Mouse (Mus musculus): Measurements from ENCODE around the gene Neu2.

The Neu2 gene

GRCm38 (mm10) chr1:87537008-87537407, 27.3 kb downstream of the Neu2 start:
- no peak for DNase-seq (ENCODE audit: low spot score in 2 of 2)

- DNase-seq (ENCODE audit: low spot score in 2 of 2), result peak in 1 of 2 experiments; percentile 39
Measured at GRCm38 (mm10) chr1:87541614-87542013, 31.9 kb downstream of the Neu2 start.

GRCm38 (mm10) chr1:87551008-87551407, 41.3 kb downstream of the Neu2 start:
- DNase-seq (ENCODE audit: low spot score in 2 of 2), result no peak

DNA sequence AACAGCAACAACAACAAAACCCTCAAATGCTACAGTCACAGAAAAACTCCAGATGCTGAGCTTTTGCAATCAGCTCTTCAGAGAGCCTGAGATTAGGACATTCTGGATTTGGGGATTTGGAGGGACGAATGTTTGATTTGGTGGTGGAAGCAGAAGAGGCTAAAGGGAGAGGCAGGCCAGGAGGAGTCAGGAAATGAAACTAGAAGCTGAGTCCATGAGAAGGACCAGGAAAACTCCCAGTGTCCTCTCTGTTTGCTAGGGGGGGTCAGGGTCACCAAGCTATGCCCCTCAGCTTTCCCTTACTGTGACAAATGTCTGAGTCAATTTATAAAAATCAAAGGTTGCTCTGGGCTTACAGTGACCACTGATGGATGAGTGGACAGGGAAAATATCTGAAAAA, 43.9 kb downstream of the Neu2 start:
- no peak for DNase-seq (ENCODE audit: low spot score in 2 of 2)

- no peak for DNase-seq (ENCODE audit: low spot score in 2 of 2)
Measured at GRCm38 (mm10) chr1:87562967-87563366, 53.3 kb downstream of the Neu2 start.

- no peak for DNase-seq (ENCODE audit: low spot score in 2 of 2)
Measured at GRCm38 (mm10) chr1:87565760-87566159, 56.1 kb downstream of the Neu2 start.

- DNase-seq (ENCODE audit: low spot score in 2 of 2), result no peak
Measured at GRCm38 (mm10) chr1:87568398-87568797, 58.7 kb downstream of the Neu2 start.

- DNase-seq (ENCODE audit: low spot score in 2 of 2), result no peak
Measured at GRCm38 (mm10) chr1:87573261-87573660, 63.6 kb downstream of the Neu2 start.

GRCm38 (mm10) chr1:87573800-87574215, 64.1 kb downstream of the Neu2 start, which contains the start of gene Ngef:
Gene Ngef (minus strand): TSS chr1:87573870.
- no peak for DNase-seq (ENCODE audit: low spot score in 2 of 2)

- no peak for DNase-seq (ENCODE audit: low spot score in 2 of 2)
Measured at GRCm38 (mm10) chr1:87574353-87574752, 64.7 kb downstream of the Neu2 start.

GRCm38 (mm10) chr1:87574785-87575184, 65.1 kb downstream of the Neu2 start:
- DNase-seq (ENCODE audit: low spot score in 2 of 2), result peak; percentile 71 to 73

DNA sequence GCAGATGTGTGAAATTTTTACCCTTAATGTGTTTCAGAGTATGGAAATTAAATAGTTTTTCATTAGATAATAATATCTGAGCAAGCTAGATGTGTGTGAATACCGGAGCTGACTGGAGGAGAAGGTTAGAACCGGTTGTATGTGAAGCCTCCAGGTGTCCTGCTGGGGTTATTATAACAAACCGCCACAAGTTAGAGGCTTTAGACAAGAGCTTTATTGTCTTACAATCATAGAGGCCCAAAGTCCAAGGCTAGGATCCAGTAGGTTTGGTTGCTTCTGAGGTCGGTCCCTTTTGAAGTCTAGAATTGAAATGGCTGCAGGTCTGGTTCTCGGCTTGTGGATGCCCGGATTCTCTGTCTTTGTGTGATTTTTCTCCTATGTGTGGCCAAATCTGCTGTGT, 69.3 kb downstream of the Neu2 start:
- DNase-seq (ENCODE audit: low spot score in 2 of 2), result no peak

DNA sequence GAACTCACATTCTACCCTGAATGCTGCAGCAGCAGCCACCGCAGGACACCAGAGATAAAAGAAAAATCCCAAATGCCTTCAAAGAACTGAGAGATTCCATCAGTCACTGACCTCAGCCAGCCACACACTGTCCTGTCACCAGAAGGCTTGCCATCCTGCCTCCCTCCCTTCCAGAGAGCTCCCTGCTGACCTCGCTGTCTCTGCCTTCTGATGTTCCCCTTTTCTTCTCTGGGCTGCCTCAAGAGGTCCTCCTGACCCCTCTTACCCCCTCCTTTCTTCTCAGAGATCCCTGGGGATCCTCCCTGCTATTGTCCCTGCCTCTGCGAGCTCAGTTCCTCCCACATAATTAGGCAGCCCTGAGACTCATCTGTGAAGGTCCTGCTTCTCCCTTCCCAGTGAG, 71.1 kb downstream of the Neu2 start:
- no peak for DNase-seq (ENCODE audit: low spot score in 2 of 2)

GRCm38 (mm10) chr1:87589162-87589561, 79.5 kb downstream of the Neu2 start:
- DNase-seq (ENCODE audit: low spot score in 2 of 2), result no peak

DNA sequence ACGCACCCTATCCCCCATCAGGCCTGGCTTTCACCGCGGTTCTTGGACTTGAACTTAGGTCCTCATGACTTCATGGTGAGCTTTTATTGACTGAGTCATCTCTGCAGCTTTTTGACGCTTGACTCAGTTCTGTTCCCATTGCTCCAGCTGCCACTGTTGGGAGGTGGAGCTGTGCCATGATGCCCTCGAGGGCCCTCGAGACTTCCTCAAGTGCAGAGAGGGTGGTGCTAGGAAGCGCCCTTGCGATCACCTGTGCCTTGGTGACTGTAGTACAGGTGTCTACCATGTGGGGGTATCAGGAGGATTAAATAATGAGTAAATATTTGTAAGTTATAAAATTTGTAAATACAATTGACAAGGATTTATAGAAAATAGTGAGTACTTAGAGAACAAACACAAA, 80.3 kb downstream of the Neu2 start:
- DNase-seq (ENCODE audit: low spot score in 2 of 2), result no peak

DNA sequence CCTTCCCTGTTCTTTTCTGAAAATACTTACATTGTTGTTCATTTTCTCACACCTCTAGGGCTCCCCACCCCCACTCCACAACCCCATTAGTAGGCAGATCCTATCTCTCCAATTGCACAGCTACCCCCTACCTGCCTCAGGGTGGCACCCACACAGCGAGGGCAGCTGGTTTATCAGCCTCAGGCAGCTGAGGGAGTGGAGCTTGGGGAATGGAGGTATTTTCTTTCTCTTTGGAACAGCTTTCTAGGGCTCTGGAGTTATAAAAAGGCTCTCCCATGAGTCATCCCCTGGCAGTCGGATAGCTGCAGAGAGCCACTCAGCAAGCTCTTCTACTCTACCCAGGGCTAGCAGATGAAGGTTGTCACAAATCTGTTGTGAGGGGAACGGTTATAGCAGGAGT, 84.6 kb downstream of the Neu2 start:
- DNase-seq (ENCODE audit: low spot score in 2 of 2), result peak; percentile 41 to 55

DNA sequence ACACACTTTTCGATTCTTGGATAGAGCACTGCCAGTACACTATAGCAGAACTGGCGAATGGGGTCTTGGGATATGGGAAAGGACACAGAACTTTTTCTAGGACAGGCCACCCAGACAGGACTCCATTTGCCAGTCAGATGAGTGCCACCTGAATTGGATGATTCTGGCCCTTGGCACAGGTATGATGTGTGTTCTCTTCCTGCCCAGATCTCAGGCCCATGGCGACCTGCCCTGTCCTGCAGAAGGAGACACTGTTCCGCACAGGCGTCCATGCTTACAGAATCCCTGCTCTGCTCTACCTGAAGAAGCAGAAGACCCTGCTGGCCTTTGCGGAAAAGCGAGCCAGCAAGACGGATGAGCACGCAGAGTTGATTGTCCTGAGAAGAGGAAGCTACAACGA, 85.0 kb downstream of the Neu2 start:
- DNase-seq (ENCODE audit: low spot score in 2 of 2), result no peak

DNA sequence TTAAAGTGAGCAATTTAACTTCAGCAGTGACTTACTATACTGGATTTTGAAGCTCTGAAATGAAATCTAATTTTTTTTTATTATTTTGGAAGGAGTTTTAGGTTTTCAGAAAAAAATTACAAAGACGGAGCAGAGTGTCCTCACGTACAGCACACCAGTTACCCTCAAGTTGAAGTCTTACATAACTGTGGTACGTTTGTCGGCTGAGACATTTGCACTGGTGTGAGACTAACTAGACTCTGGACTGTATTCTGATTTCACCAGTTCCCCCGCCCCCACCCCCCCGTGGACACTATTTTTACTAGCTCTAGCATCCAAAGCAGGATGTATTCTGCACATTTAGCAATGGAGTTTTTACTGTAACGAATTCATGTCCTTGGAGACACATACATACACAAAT, 90.8 kb downstream of the Neu2 start:
- no peak for DNase-seq (ENCODE audit: low spot score in 2 of 2)

DNA sequence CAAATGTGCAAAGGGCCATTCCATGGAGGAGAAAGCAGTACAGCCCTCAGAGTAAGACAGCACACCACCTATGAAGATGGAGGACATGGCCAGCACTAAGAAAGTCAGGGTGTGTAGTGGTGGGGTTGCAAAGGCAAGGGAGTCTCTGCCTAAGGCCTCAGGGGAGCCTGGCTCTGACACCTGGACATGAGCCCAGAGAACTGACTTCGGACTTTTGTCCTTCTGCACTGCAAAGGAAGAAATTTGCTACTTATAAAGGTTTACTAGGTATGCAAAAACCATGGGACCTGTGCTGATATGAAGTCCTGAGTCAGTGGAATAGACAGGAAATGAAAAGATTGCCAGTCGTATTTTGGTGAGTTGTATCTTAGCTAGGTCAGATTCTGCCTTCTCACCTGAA, 92.1 kb downstream of the Neu2 start:
- no peak for DNase-seq (ENCODE audit: low spot score in 2 of 2)

- DNase-seq (ENCODE audit: low spot score in 2 of 2), result no peak
Measured at GRCm38 (mm10) chr1:87603389-87603788, 93.7 kb downstream of the Neu2 start.

GRCm38 (mm10) chr1:87605296-87605695, 95.6 kb downstream of the Neu2 start:
- no peak for DNase-seq (ENCODE audit: low spot score in 2 of 2)

DNA sequence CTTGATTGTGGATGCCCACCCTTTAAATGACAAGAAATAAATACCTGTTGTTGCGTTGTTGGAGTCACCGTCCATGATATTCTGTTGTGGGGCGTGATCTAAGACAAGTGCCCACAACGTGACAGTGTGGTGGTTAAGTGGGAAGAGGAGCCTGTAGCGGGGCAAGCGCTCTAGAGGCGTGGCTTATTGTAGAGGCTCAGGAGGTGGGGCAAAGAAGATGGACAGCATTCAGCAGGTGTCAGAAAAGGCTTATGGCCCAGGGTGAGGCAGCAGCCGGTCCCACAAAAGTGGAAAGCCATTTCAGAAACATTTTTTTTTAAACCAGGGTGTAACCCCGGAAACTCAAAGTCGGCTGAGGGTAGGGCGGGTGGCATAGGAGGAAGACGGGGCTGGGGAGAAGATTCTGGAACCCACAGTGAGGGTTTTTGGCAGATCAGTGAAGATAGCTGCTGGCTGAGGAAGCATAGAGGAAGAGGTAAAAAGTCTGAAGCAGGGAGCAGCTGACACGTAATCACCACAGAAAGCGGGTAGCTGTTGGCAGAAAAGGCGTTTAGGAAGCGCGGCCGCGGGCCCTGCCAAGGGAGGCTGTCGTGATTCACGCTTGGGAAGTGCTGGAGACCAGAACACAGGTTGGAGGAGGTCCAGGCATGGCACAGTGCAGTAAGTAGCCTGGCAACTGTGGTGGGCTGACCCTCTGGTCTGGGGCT, 97.8 kb downstream of the Neu2 start:
- DNase-seq (ENCODE audit: low spot score in 2 of 2), result peak; percentile 87 to 88

DNA sequence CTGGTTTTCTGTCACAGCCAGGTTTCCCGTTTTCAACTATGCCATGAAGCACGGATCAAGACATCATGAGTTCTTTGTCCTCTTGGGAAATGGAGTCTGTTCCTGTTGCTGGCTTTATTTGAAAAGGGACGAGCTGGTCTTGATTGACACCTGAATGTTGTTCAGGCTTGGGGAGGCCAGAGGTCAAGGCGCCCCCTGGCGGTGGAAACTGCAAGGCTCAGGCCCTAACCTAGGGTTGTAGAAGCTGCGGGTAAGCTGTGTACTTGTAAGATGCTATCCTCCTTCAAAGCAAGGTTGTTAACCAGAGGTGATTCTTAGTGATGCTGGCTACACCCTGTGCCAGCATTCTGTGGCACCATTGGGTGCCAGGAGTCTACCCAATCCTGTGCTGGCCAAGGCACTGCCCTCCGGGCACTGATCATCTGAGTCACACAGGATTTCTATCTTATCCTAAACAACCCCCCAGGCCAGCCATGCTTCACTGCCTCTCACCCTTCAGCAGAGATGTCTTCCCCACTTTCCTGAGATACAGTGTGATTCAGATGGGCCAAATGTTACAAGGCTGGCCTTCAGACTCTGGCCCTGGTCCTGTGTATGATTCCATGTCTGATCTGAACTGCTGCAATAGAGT, 98.8 kb downstream of the Neu2 start:
- peak in 1 of 2 experiments; percentile 55 for DNase-seq (ENCODE audit: low spot score in 2 of 2)
